Mouse (Mus musculus) intestine, postnatal 0 days (tissue): ENCODE measurements around the gene Larp6. TPM values are rescaled to one million over a fixed set of nuclear protein-coding genes. Genes with fewer than 3 reads are reported as not detected.

Experiments used
- ATAC-seq: fragments of 200-750 bp; cut with Nextera tagmentation; 2 replicates; pipeline ENCODE4 v1.8.0; 2017; ENCODE audit warnings: mild to moderate bottlenecking, moderate TSS enrichment, moderate library complexity
- H3K27ac ChIP-seq: fragments of 300-500 bp; sonication (generic); 2 replicates; pipeline ENCODE4 v1.5.1; 2014; ENCODE audit warnings: mild to moderate bottlenecking, low read depth, low read length, moderate library complexity
- H3K27me3 ChIP-seq: fragments of 300-500 bp; sonication (generic); replicated peaks from 2 replicates; pipeline ENCODE4 v1.6.1; 2014; ENCODE audit warnings: low read length, mixed read lengths; ENCODE audit not compliant: control insufficient read depth, insufficient read depth
- H3K36me3 ChIP-seq: fragments of 300-500 bp; sonication (generic); 2 replicates; pipeline ENCODE4 v1.6.1; 2014; ENCODE audit warnings: mild to moderate bottlenecking, moderate library complexity; ENCODE audit not compliant: control insufficient read depth, insufficient read depth
- H3K4me1 ChIP-seq: fragments of 300-500 bp; sonication (generic); replicated peaks from 2 replicates; pipeline ENCODE4 v1.6.1; 2014; ENCODE audit warnings: antibody characterized with exemption, low read length, mixed read lengths; ENCODE audit not compliant: control insufficient read depth, insufficient read depth
- H3K4me2 ChIP-seq: fragments of 300-500 bp; sonication (generic); replicated peaks from 2 replicates; pipeline ENCODE4 v1.6.1; 2014; ENCODE audit warnings: low read depth, mild to moderate bottlenecking, moderate library complexity
- H3K4me3 ChIP-seq: fragments of 300-500 bp; sonication (generic); 2 replicates; pipeline ENCODE4 v1.5.1; 2014; ENCODE audit warnings: low read depth, low read length
- H3K9ac ChIP-seq: fragments of 300-500 bp; sonication (generic); 2 replicates; pipeline ENCODE4 v1.6.1; 2014; ENCODE audit warnings: mild to moderate bottlenecking, low read depth, low read length
- H3K9me3 ChIP-seq: fragments of 300-500 bp; sonication (generic); 2 replicates; pipeline ENCODE4 v1.6.1; 2016; ENCODE audit warnings: mixed run types; ENCODE audit not compliant: control insufficient read depth
- CTCF ChIP-seq: sonication (generic); IDR thresholded peaks from 2 replicates; pipeline ENCODE4 v1.5.1; 2016; ENCODE audit warnings: low read depth, mild to moderate bottlenecking, control low read depth, antibody characterized with exemption, moderate library complexity
- WGBS: fragments of 180-500 bp; shearing (Covaris S2); extraction: QIAGEN DNeasy Blood & Tissue Kit; methylation state at CpG from one replicate; pipeline ENCODE4 v1.1.7; 2014; 5-methylcytosine and 5-hydroxymethylcytosine counted together
- polyA plus RNA-seq: library from polyadenylated mRNA; unstranded; fragments of >200 nt; fragmentation: Nextera tagmentation; extraction: Ambion mirVana; gene quantifications from 2 replicates; pipeline ENCODE4 v1.2.1, GENCODE M21; 2015

The Larp6 gene
- polyA plus RNA-seq, 1 experiment from 2014 or later = 1.2 TPM

GRCm38 (mm10) chr9:60674780-60675179 is 38.0 kb upstream of the Larp6 start:
- H3K4me3 ChIP-seq = no peak overlapping the region
- no peak overlapping the region for H3K27ac ChIP-seq
- no peaks in the 10 kb centered on the region for H3K27me3 ChIP-seq
- ATAC-seq = no peak
- H3K4me1 ChIP-seq = no peaks in the 10 kb centered on the region
- H3K9ac ChIP-seq = no peak overlapping the region
- H3K36me3 ChIP-seq = peaks cover 11% of the 10 kb centered on the region; the same call in 1 of the 2 replicates
- H3K9me3 ChIP-seq = no peaks in the 10 kb centered on the region
- TF ChIP-seq CTCF = peak; percentile 56
- no peak overlapping the region for H3K4me2 ChIP-seq

GRCm38 (mm10) chr9:60676429-60676828 is 36.4 kb upstream of the Larp6 start:
- Histone ChIP-seq H3K27ac (no peak overlapping the region), H3K9me3 (no peaks in the 10 kb centered on the region), H3K4me3 (no peak overlapping the region), H3K9ac (no peak overlapping the region), H3K4me1 (no peaks in the 10 kb centered on the region), H3K36me3 (peaks cover 11% of the 10 kb centered on the region; the same call in 1 of the 2 replicates), H3K27me3 (no peaks in the 10 kb centered on the region), H3K4me2 (no peak overlapping the region)
- WGBS = 95% methylated on average over 4 of the region's 4 CpGs
- no peak for ATAC-seq
- no peak for TF ChIP-seq CTCF

GRCm38 (mm10) chr9:60678913-60679312 is 33.9 kb upstream of the Larp6 start:
- WGBS = 59% methylated on average over 5 of the region's 5 CpGs
- Histone ChIP-seq H3K4me3 (no peak overlapping the region), H3K9ac (no peak overlapping the region), H3K36me3 (peaks cover 11% of the 10 kb centered on the region; the same call in 1 of the 2 replicates), H3K4me2 (no peak overlapping the region), H3K4me1 (no peaks in the 10 kb centered on the region), H3K27me3 (no peaks in the 10 kb centered on the region), H3K27ac (no peak overlapping the region), H3K9me3 (no peaks in the 10 kb centered on the region)
- TF ChIP-seq CTCF = no peak
- ATAC-seq = no peak

GRCm38 (mm10) chr9:60681005-60681404 is 31.8 kb upstream of the Larp6 start:
- no peak overlapping the region for H3K9ac ChIP-seq
- no peak overlapping the region for H3K4me2 ChIP-seq
- H3K36me3 ChIP-seq = peaks cover 11% of the 10 kb centered on the region; the same call in 1 of the 2 replicates
- H3K27ac ChIP-seq = no peak overlapping the region
- peak; percentile 26; the same call in 1 of the 2 replicates for TF ChIP-seq CTCF
- WGBS = 97% methylated on average over 3 of the region's 3 CpGs
- no peak overlapping the region for H3K4me3 ChIP-seq
- H3K9me3 ChIP-seq = no peaks in the 10 kb centered on the region
- H3K4me1 ChIP-seq = no peaks in the 10 kb centered on the region
- no peak for ATAC-seq
- no peaks in the 10 kb centered on the region for H3K27me3 ChIP-seq

GRCm38 (mm10) chr9:60682753-60683152 is 30.0 kb upstream of the Larp6 start:
- peaks cover 2% of the 10 kb centered on the region; the same call in 1 of the 2 replicates for H3K36me3 ChIP-seq
- 91% methylated on average over 4 of the region's 4 CpGs for WGBS
- H3K27me3 ChIP-seq = no peaks in the 10 kb centered on the region

GRCm38 (mm10) chr9:60687415-60687814 is 25.4 kb upstream of the Larp6 start:
- 2% methylated on average over 7 of the region's 7 CpGs for WGBS
- H3K4me1 ChIP-seq = no peaks in the 10 kb centered on the region
- no peaks in the 10 kb centered on the region for H3K27me3 ChIP-seq
- ATAC-seq = no peak
- TF ChIP-seq CTCF = peak; percentile 60
- H3K27ac ChIP-seq = peak overlapping the region; percentile 47
- peak overlapping the region; percentile 67 for H3K4me2 ChIP-seq
- H3K9ac ChIP-seq = 0 out of 2 replicates have a peak overlapping the region, but pooled peaks have one; percentile 5
- H3K4me3 ChIP-seq = peak overlapping the region; percentile 60
- no peaks in the 10 kb centered on the region for H3K36me3 ChIP-seq
- no peaks in the 10 kb centered on the region for H3K9me3 ChIP-seq

More at GRCm38 (mm10) chr9:60682753-60683152, 30.0 kb upstream of the Larp6 start:
- ATAC-seq = no peak
- TF ChIP-seq CTCF = no peak
- no peak overlapping the region for H3K4me2 ChIP-seq
- H3K27ac ChIP-seq = no peak overlapping the region
- H3K4me3 ChIP-seq = no peak overlapping the region
- H3K4me1 ChIP-seq = no peaks in the 10 kb centered on the region
- H3K9me3 ChIP-seq = no peaks in the 10 kb centered on the region
- H3K9ac ChIP-seq = no peak overlapping the region

- 0 out of 2 replicates have a peak within 1 kb of the TSS, but pooled peaks have one; percentile 22 for H3K9ac ChIP-seq
- no peaks in the 10 kb centered on the region for H3K27me3 ChIP-seq
- under 1% methylated on average over 21 of the region's 21 CpGs for WGBS
- no peaks in the 10 kb centered on the region for H3K36me3 ChIP-seq
- H3K27ac ChIP-seq = peak within 1 kb of the TSS; percentile 47
- H3K4me1 ChIP-seq = no peaks in the 10 kb centered on the region
- TF ChIP-seq CTCF = no peak
- peak within 1 kb of the TSS; percentile 67 for H3K4me2 ChIP-seq
- peak within 1 kb of the TSS; percentile 60 for H3K4me3 ChIP-seq
- H3K9me3 ChIP-seq = no peaks in the 10 kb centered on the region
- peak; percentile 95 for ATAC-seq
Observed at GRCm38 (mm10) chr9:60687891-60688324, 24.9 kb upstream of the Larp6 start, which contains the start of gene Lrrc49. TSS of gene Lrrc49 (minus strand) at chr9:60688158.
